Mouse (Mus musculus) liver, postnatal 0 days (tissue): ENCODE results near the gene Nccrp1. TPM values are rescaled to one million over a fixed set of nuclear protein-coding genes. Genes with fewer than 3 reads are reported as not detected.
A peak's percentile ranks its signal among the peaks of the same experiment; 100 is the strongest.

Experiments
- ATAC-seq: fragments of 200-750 bp; cut with Nextera tagmentation; 2 replicates; pipeline ENCODE4 v1.8.0; 2017; ENCODE audit warnings: mild to moderate bottlenecking, moderate library complexity
- DNase-seq: peaks from one replicate; pipeline ENCODE4 v3.0.0-alpha.2; 2016
- H3K27ac ChIP-seq: fragments of 300-500 bp; sonication (generic); 2 replicates; pipeline ENCODE4 v1.5.1; 2014; ENCODE audit warnings: antibody characterized with exemption, moderate library complexity, mild to moderate bottlenecking, low read depth
- H3K27me3 ChIP-seq: fragments of 300-500 bp; sonication (generic); 2 replicates; pipeline ENCODE4 v1.6.1; 2014; ENCODE audit warnings: low read length, control low read depth, mixed read lengths; ENCODE audit not compliant: insufficient read depth
- H3K36me3 ChIP-seq: fragments of 300-500 bp; sonication (generic); replicated peaks from 2 replicates; pipeline ENCODE4 v1.6.1; 2014; ENCODE audit warnings: mild to moderate bottlenecking, control low read depth, low read length, moderate library complexity, mixed read lengths; ENCODE audit not compliant: insufficient read depth
- H3K4me1 ChIP-seq: fragments of 300-500 bp; sonication (generic); 2 replicates; pipeline ENCODE4 v1.6.1; 2014; ENCODE audit warnings: antibody characterized with exemption, mild to moderate bottlenecking, control low read depth; ENCODE audit not compliant: insufficient read depth
- H3K4me2 ChIP-seq: fragments of 300-500 bp; sonication (generic); 2 replicates; pipeline ENCODE4 v1.6.1; 2014; ENCODE audit warnings: low read depth, mild to moderate bottlenecking, low read length, moderate library complexity, mixed read lengths
- H3K4me3 ChIP-seq: fragments of 300-500 bp; sonication (generic); 2 replicates; pipeline ENCODE4 v1.5.1; 2014; ENCODE audit warnings: low read depth, low read length
- H3K9ac ChIP-seq: fragments of 300-500 bp; sonication (generic); replicated peaks from 2 replicates; pipeline ENCODE4 v1.6.1; 2014; ENCODE audit warnings: mild to moderate bottlenecking, moderate library complexity
- H3K9me3 ChIP-seq: fragments of 300-500 bp; sonication (generic); 2 replicates; pipeline ENCODE4 v1.6.1; 2016; ENCODE audit warnings: mild to moderate bottlenecking, control low read depth, low read length, mixed read lengths
- CTCF ChIP-seq: sonication (generic); IDR thresholded peaks from 2 replicates; pipeline ENCODE4 v1.5.1; 2016; ENCODE audit warnings: antibody characterized with exemption, low read depth
- EP300 ChIP-seq: IDR thresholded peaks from 2 replicates; pipeline ENCODE4 v1.6.1; 2016; ENCODE audit warnings: antibody characterized with exemption, low read depth, mild to moderate bottlenecking
- WGBS: fragments of 180-500 bp; shearing (Covaris S2); extraction: QIAGEN DNeasy Blood & Tissue Kit; methylation state at CpG from one replicate; pipeline ENCODE4 v1.1.7; 2014; ENCODE audit not compliant: insufficient replicate concordance; 5-methylcytosine and 5-hydroxymethylcytosine counted together
- polyA plus RNA-seq: library from polyadenylated mRNA; unstranded; fragments of >200 nt; fragmentation: Nextera tagmentation; extraction: Ambion mirVana; gene quantifications from 2 replicates; pipeline ENCODE4 v1.2.1, GENCODE M21; 2015

Nccrp1 gene
- polyA plus RNA-seq, 1 experiment from 2014 or later, result not detected

DNA sequence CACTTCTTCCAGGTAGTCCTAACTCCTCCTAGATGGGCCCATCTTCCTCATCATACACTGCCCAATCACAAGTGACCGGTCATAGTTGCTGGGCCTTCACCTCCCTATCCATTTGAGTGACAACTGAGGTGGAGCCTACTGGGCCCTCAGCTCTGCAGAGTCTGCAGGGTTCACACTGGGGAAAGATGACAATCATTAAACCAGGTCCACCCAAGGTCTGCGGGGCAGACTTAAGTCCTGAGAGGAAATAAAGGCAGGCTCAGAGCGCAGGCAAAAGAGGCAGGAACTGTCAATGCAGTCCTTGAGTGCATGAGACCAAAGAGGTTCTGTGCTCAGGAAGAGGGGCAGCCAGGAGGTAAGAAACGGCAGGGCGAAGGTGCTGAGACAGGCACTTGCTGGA lies 25.6 kb upstream of the Nccrp1 start:
- DNase-seq, result no peak
- no peak overlapping the region for H3K9ac ChIP-seq
- TF ChIP-seq CTCF (no peak), EP300 (no peak)
- no peak for ATAC-seq
- no peak overlapping the region for H3K4me2 ChIP-seq
- H3K4me3 ChIP-seq, result no peak overlapping the region
- 72% methylated on average over 5 of the region's 5 CpGs for WGBS
- H3K36me3 ChIP-seq, result peaks cover 5% of the 10 kb centered on the region
- no peaks in the 10 kb centered on the region for H3K27me3 ChIP-seq
- peaks cover 56% of the 10 kb centered on the region for H3K4me1 ChIP-seq
- no peak overlapping the region for H3K27ac ChIP-seq
- no peaks in the 10 kb centered on the region for H3K9me3 ChIP-seq

DNA sequence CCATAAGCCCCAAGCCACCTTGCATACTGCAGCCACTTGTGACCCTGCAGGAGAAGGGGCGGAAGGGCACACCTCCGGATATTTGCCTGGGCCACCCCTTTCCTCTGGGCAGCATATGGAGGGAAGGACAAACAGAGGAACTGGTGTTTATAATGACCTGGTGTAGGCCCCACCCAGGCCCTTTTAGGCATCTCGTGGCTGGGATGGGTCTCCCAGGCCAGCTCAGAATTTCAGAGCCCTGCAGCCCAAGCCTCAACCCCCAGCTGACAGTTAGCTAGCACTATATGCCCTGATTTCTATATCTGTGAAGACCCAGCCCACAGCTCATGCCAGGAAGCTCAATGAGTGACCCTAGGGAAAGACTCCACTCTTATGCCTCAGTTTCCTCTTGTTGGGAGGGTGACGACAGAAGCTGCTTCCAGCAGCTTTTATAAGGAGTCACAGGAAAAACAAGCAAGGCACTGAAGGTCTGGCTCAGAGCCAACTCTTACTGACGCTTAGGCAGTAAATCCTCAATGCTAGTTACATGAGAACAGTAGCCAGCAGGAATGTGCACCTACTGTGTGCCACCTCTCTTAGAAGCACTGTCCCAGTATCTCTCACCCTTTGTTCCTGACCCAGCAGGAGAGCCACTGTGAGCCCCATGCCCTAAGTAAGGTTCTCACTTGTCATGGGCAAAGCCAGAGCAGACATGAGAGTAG lies 24.1 kb upstream of the Nccrp1 start:
- Histone ChIP-seq H3K4me3 (no peak overlapping the region), H3K36me3 (peaks cover 19% of the 10 kb centered on the region), H3K27me3 (no peaks in the 10 kb centered on the region), H3K4me1 (peaks cover 42% of the 10 kb centered on the region), H3K9me3 (no peaks in the 10 kb centered on the region), H3K4me2 (no peak overlapping the region), H3K9ac (no peak overlapping the region), H3K27ac (no peak overlapping the region)
- no peak for TF ChIP-seq EP300
- TF ChIP-seq CTCF, result no peak
- ATAC-seq (no peak), DNase-seq (no peak)
- 47% methylated on average over 5 of the region's 5 CpGs for WGBS

DNA sequence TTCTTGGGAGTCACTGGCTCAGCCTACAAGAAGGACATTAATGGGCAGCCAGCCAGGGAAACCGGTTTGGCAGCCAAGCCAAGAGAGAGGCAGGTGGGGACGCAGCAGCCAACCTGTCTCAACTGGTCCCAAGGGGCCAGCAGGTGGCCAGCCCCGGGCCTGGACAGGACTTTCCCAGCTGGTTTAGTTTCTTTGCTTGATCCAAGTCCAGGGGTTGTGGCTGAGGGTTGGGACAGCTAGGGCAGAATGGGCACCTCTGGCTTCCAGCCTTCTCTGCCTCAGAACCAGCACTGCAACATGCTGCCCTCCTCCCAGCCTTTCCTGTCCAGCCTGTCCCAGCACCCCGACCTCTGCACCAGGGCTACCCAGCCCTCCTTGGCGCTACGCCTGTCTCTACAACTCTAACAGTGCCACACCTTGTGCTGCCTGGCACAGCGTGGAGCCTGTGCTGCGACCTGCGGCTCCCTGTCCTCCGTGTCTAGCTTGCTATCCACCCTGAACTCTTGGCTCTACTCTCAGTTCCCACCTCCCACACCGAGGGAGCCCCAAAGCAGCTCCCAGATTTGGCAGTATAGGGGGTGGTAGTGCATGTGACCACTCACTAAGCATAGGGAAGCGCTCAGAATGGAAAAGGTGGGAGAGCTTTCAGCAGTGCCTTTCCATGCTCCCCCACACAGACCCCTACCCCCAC lies 23.4 kb upstream of the Nccrp1 start:
- Histone ChIP-seq H3K4me1 (peaks cover 35% of the 10 kb centered on the region), H3K27me3 (no peaks in the 10 kb centered on the region), H3K4me3 (no peak overlapping the region), H3K36me3 (peaks cover 26% of the 10 kb centered on the region), H3K9ac (no peak overlapping the region), H3K9me3 (no peaks in the 10 kb centered on the region), H3K4me2 (no peak overlapping the region), H3K27ac (no peak overlapping the region)
- WGBS, result 73% methylated on average over 12 of the region's 12 CpGs
- no peak for TF ChIP-seq CTCF
- no peak for TF ChIP-seq EP300
- DNase-seq, result no peak
- ATAC-seq, result no peak

DNA sequence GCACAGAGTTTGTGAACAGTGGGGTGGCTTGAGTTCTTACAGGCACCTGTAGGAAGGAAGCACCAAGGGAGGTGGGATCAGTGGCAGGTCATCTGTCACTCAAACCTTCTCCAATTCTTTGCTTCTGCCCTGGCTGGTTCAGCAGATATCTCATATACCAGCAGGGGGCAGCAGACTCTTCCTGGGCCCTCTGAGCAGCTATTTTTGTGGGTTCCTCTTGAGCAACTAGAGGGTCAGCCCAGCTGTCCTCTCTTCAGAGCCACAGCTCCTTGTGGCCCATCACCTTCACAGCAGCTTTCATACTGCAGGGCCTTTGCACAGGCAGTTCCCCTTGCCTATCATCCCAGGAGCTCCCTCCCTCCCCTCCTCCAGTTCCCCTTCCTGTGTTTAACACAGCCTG lies 21.2 kb upstream of the Nccrp1 start:
- TF ChIP-seq CTCF (peak; percentile 91), EP300 (no peak)
- H3K9me3 ChIP-seq, result no peaks in the 10 kb centered on the region
- peaks cover 23% of the 10 kb centered on the region for H3K4me1 ChIP-seq
- H3K27ac ChIP-seq, result no peak overlapping the region
- peaks cover 30% of the 10 kb centered on the region for H3K36me3 ChIP-seq
- DNase-seq, result peak; percentile 73
- no peaks in the 10 kb centered on the region for H3K27me3 ChIP-seq
- no peak overlapping the region for H3K9ac ChIP-seq
- peak; percentile 33; the same call in 1 of the 2 replicates for ATAC-seq
- no peak overlapping the region for H3K4me2 ChIP-seq
- H3K4me3 ChIP-seq, result no peak overlapping the region

DNA sequence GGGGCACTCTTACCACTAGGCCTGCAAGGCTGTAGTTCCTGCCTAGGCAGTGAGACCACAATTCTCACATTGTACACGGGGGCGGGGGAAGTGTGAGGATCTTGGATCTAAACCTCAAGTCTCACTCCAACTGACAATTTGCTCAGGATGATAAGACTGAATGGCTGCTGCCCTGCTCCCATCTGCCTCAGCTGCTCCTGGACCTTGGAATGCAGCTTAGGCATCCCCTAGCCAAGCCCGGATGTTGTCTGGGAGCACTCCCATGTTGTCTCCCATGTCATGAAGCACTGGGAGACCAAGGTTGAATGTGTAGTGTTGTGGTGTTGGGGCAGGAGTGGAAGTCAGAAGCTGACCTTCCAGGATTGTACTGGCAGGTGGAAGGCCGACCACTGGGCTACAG lies 20.5 kb upstream of the Nccrp1 start:
- Histone ChIP-seq H3K9ac (no peak overlapping the region), H3K27me3 (no peaks in the 10 kb centered on the region), H3K4me1 (peaks cover 17% of the 10 kb centered on the region), H3K4me2 (no peak overlapping the region), H3K27ac (no peak overlapping the region), H3K4me3 (no peak overlapping the region), H3K36me3 (peaks cover 35% of the 10 kb centered on the region), H3K9me3 (no peaks in the 10 kb centered on the region)
- TF ChIP-seq CTCF (no peak), EP300 (no peak)
- 67% methylated on average over 4 of the region's 4 CpGs for WGBS
- ATAC-seq (no peak), DNase-seq (no peak)

DNA sequence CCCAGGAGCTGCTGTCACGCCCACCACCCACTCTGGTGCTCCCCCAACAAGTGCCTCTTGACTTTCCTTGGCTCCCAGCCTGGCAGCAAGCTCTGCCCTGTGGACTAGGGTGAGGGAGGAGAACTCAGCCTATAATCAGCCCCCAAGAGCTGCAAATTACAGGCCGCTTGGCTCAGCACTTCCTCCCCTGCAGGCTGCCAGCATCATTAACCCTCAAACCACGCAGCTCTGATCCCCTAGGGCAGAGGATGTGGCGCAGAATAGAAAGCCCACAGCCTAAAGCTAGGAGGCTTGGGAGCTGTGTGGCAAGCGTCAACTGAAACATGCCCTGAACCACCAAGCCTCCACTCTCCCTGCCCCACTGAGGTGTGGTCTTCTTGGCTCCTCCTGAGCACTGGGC lies 18.4 kb upstream of the Nccrp1 start:
- Histone ChIP-seq H3K4me1 (no peaks in the 10 kb centered on the region), H3K27me3 (no peaks in the 10 kb centered on the region), H3K4me3 (no peak overlapping the region), H3K4me2 (no peak overlapping the region), H3K9me3 (no peaks in the 10 kb centered on the region), H3K36me3 (peaks cover 52% of the 10 kb centered on the region), H3K27ac (no peak overlapping the region), H3K9ac (no peak overlapping the region)
- DNase-seq, result no peak
- TF ChIP-seq EP300, result no peak
- TF ChIP-seq CTCF, result no peak
- no peak for ATAC-seq
- 80% methylated on average over 5 of the region's 5 CpGs for WGBS
